Mouse (Mus musculus) forebrain, embryonic 13.5 days (tissue): ENCODE results near the gene Olfr56. TPM values are rescaled to one million over a fixed set of nuclear protein-coding genes. Genes with fewer than 3 reads are reported as not detected.
"Not testable (repeated sequence)": the region's sequence is repeated elsewhere in the genome, so short reads cannot be mapped to it uniquely, and the experiment has no call there.

Experiments used
- ATAC-seq: fragments of 200-750 bp; cut with Nextera tagmentation; 2 replicates; pipeline ENCODE4 v1.8.0; 2017
- H3K27ac ChIP-seq: fragments of 300-500 bp; sonication (generic); 2 replicates; pipeline ENCODE4 v1.5.1; 2015; ENCODE audit warnings: inconsistent platforms, mild to moderate bottlenecking, moderate library complexity
- H3K27me3 ChIP-seq: fragments of 300-500 bp; sonication (generic); 2 replicates; pipeline ENCODE4 v1.6.1; 2015; ENCODE audit warnings: mild to moderate bottlenecking, inconsistent platforms
- H3K36me3 ChIP-seq: fragments of 300-500 bp; sonication (generic); 2 replicates; pipeline ENCODE4 v1.6.1; 2015; ENCODE audit warnings: mild to moderate bottlenecking, inconsistent platforms; ENCODE audit not compliant: poor library complexity, severe bottlenecking
- H3K4me1 ChIP-seq: fragments of 300-500 bp; sonication (generic); 2 replicates; pipeline ENCODE4 v1.6.1; 2015; ENCODE audit warnings: inconsistent platforms
- H3K4me2 ChIP-seq: fragments of 300-500 bp; sonication (generic); 2 replicates; pipeline ENCODE4 v1.6.1; 2015; ENCODE audit warnings: inconsistent platforms, mild to moderate bottlenecking, moderate library complexity
- H3K4me3 ChIP-seq: fragments of 300-500 bp; sonication (generic); 2 replicates; pipeline ENCODE4 v1.5.1; 2015; ENCODE audit warnings: mild to moderate bottlenecking, inconsistent platforms
- H3K9ac ChIP-seq: fragments of 300-500 bp; sonication (generic); 2 replicates; pipeline ENCODE4 v1.6.1; 2015; ENCODE audit warnings: mild to moderate bottlenecking, inconsistent platforms
- H3K9me3 ChIP-seq: fragments of 300-500 bp; sonication (generic); replicated peaks from 2 replicates; pipeline ENCODE4 v1.6.1; 2016; ENCODE audit warnings: inconsistent platforms
- WGBS: fragments of 180-500 bp; shearing (Covaris S2); methylation state at CpG from one replicate; pipeline ENCODE4 v1.1.7; 2015; 5-methylcytosine and 5-hydroxymethylcytosine counted together
- polyA plus RNA-seq: library from polyadenylated mRNA; unstranded; fragments of >200 nt; fragmentation: Nextera tagmentation; extraction: Ambion mirVana; gene quantifications from 2 replicates; pipeline ENCODE4 v1.2.1, GENCODE M21; 2015

Gene Olfr56
- polyA plus RNA-seq, 1 experiment from 2014 or later, result not detected

- H3K4me2 ChIP-seq, H3K27me3 ChIP-seq, H3K4me3 ChIP-seq, ATAC-seq, H3K4me1 ChIP-seq, H3K27ac ChIP-seq, H3K9me3 ChIP-seq, H3K36me3 ChIP-seq, H3K9ac ChIP-seq: not testable (repeated sequence)
- 65% methylated on average over 4 of the region's 4 CpGs for WGBS
These were observed 13.2 kb downstream of the Olfr56 start, which contains the start of gene Gm12185 for GRCm38 (mm10) chr11:48991740-48992520. Gene Gm12185, minus strand, starts transcription at chr11:48992226.

GRCm38 (mm10) chr11:48993296-48993695, 14.6 kb downstream of the Olfr56 start:
- not testable (repeated sequence) for H3K9me3 ChIP-seq, H3K4me3 ChIP-seq, H3K9ac ChIP-seq, H3K27me3 ChIP-seq, H3K4me1 ChIP-seq, H3K27ac ChIP-seq, H3K4me2 ChIP-seq, ATAC-seq, H3K36me3 ChIP-seq
- 76% methylated on average over 10 of the region's 10 CpGs for WGBS

- not testable (repeated sequence) for H3K9ac ChIP-seq, H3K9me3 ChIP-seq, H3K27ac ChIP-seq, H3K27me3 ChIP-seq, H3K36me3 ChIP-seq, H3K4me1 ChIP-seq, ATAC-seq, H3K4me3 ChIP-seq, H3K4me2 ChIP-seq
- 78% methylated on average over 2 of the region's 2 CpGs for WGBS
These were observed 15.3 kb downstream of the Olfr56 start, which contains the start of gene Tgtp1 for GRCm38 (mm10) chr11:48994018-48994417. Gene Tgtp1, minus strand, starts transcription at chr11:48994172.

- 81% methylated on average over 1 of the region's 1 CpGs for WGBS
- not testable (repeated sequence) for H3K4me2 ChIP-seq, ATAC-seq, H3K27me3 ChIP-seq, H3K4me1 ChIP-seq, H3K36me3 ChIP-seq, H3K9me3 ChIP-seq, H3K9ac ChIP-seq, H3K27ac ChIP-seq, H3K4me3 ChIP-seq
These were observed 21.7 kb downstream of the Olfr56 start for GRCm38 (mm10) chr11:49000411-49000810.

GRCm38 (mm10) chr11:49006317-49006716, 27.6 kb downstream of the Olfr56 start:
- not testable (repeated sequence) for H3K9ac ChIP-seq, H3K4me3 ChIP-seq, ATAC-seq, H3K4me1 ChIP-seq, H3K4me2 ChIP-seq, H3K27ac ChIP-seq, H3K36me3 ChIP-seq, H3K9me3 ChIP-seq, H3K27me3 ChIP-seq
- 84% methylated on average over 2 of the region's 2 CpGs for WGBS

- not testable (repeated sequence) for ATAC-seq, H3K4me2 ChIP-seq, H3K27ac ChIP-seq
These were observed 28.1 kb downstream of the Olfr56 start for GRCm38 (mm10) chr11:49006785-49007184.

GRCm38 (mm10) chr11:49012074-49012473, 33.4 kb downstream of the Olfr56 start:
- H3K9ac ChIP-seq, H3K27me3 ChIP-seq, H3K9me3 ChIP-seq, H3K27ac ChIP-seq, H3K4me1 ChIP-seq, H3K4me3 ChIP-seq, H3K36me3 ChIP-seq, ATAC-seq, H3K4me2 ChIP-seq: not testable (repeated sequence)

More at GRCm38 (mm10) chr11:49006785-49007184, 28.1 kb downstream of the Olfr56 start:
- WGBS, result 58% methylated on average over 1 of the region's 1 CpGs
- not testable (repeated sequence) for H3K9ac ChIP-seq, H3K27me3 ChIP-seq, H3K4me1 ChIP-seq, H3K4me3 ChIP-seq, H3K36me3 ChIP-seq, H3K9me3 ChIP-seq

- H3K4me3 ChIP-seq, H3K36me3 ChIP-seq, H3K4me1 ChIP-seq, H3K9me3 ChIP-seq, H3K27me3 ChIP-seq, H3K4me2 ChIP-seq, H3K9ac ChIP-seq, H3K27ac ChIP-seq, ATAC-seq: not testable (repeated sequence)
These were observed 71.4 kb downstream of the Olfr56 start for GRCm38 (mm10) chr11:49050064-49050463.

GRCm38 (mm10) chr11:49051093-49051891, 72.6 kb downstream of the Olfr56 start, which contains the start of gene 9930111J21Rik2:
Gene 9930111J21Rik2, minus strand, starts transcription at chr11:49051242.
- not testable (repeated sequence) for H3K36me3 ChIP-seq, H3K27ac ChIP-seq, H3K4me2 ChIP-seq, H3K4me3 ChIP-seq, H3K4me1 ChIP-seq, H3K27me3 ChIP-seq, ATAC-seq, H3K9ac ChIP-seq, H3K9me3 ChIP-seq
- WGBS, result 100% methylated on average over 1 of the region's 6 CpGs

GRCm38 (mm10) chr11:49051894-49052293, 73.2 kb downstream of the Olfr56 start:
- not testable (repeated sequence) for H3K9me3 ChIP-seq, H3K4me2 ChIP-seq, H3K4me3 ChIP-seq, H3K9ac ChIP-seq, H3K4me1 ChIP-seq, H3K27ac ChIP-seq, H3K27me3 ChIP-seq, ATAC-seq, H3K36me3 ChIP-seq
- no CpG with 5 or more reads among the region's 5 CpGs for WGBS

GRCm38 (mm10) chr11:49060061-49060460, 81.4 kb downstream of the Olfr56 start:
- not testable (repeated sequence) for H3K27me3 ChIP-seq, H3K9ac ChIP-seq, H3K27ac ChIP-seq, ATAC-seq, H3K4me2 ChIP-seq, H3K9me3 ChIP-seq, H3K4me1 ChIP-seq, H3K36me3 ChIP-seq, H3K4me3 ChIP-seq
- 78% methylated on average over 2 of the region's 3 CpGs for WGBS

GRCm38 (mm10) chr11:49061865-49062264, 83.2 kb downstream of the Olfr56 start:
- not testable (repeated sequence) for H3K27ac ChIP-seq, H3K9me3 ChIP-seq, H3K4me3 ChIP-seq, ATAC-seq, H3K36me3 ChIP-seq, H3K27me3 ChIP-seq, H3K4me2 ChIP-seq, H3K9ac ChIP-seq, H3K4me1 ChIP-seq
- WGBS, result 87% methylated on average over 2 of the region's 2 CpGs
